Mouse (Mus musculus) brown adipose tissue, adult 24 weeks (tissue): ENCODE measurements around the gene Pfkfb4. TPM values are rescaled to one million over a fixed set of nuclear protein-coding genes. Genes with fewer than 3 reads are reported as not detected.

ENCODE experiments used
- H3K27ac ChIP-seq: fragments of 200-500 bp; replicated peaks from 2 replicates; pipeline ENCODE4 v1.5.1; 2012; ENCODE audit warnings: low read depth, mild to moderate bottlenecking, low read length
- H3K4me1 ChIP-seq: fragments of 200-500 bp; 2 replicates; pipeline ENCODE4 v1.6.1; 2012; ENCODE audit warnings: low read length, mixed read lengths; ENCODE audit not compliant: control insufficient read depth, insufficient read depth, insufficient read length
- H3K4me3 ChIP-seq: fragments of 200-500 bp; 2 replicates; pipeline ENCODE4 v1.5.1; 2012; ENCODE audit warnings: low read depth, mild to moderate bottlenecking, low read length, moderate library complexity; ENCODE audit not compliant: insufficient read depth
- polyA plus RNA-seq: library from polyadenylated mRNA; stranded (reverse); fragments of >200 nt; gene quantifications from 2 replicates; pipeline ENCODE4 v1.2.4, GENCODE M21; 2012; ENCODE audit not compliant: missing spikeins, insufficient read depth, insufficient read length

The Pfkfb4 gene
- polyA plus RNA-seq, 1 experiment, result 3.8 TPM

GRCm38 (mm10) chr9:109055271-109056030 is 63.9 kb downstream of the Pfkfb4 start:
- peak overlapping the region; percentile 53 for H3K4me3 ChIP-seq
- H3K27ac ChIP-seq, result peak overlapping the region; percentile 48
- no peaks in the 10 kb centered on the region; the same call in 1 of the 2 replicates for H3K4me1 ChIP-seq

DNA sequence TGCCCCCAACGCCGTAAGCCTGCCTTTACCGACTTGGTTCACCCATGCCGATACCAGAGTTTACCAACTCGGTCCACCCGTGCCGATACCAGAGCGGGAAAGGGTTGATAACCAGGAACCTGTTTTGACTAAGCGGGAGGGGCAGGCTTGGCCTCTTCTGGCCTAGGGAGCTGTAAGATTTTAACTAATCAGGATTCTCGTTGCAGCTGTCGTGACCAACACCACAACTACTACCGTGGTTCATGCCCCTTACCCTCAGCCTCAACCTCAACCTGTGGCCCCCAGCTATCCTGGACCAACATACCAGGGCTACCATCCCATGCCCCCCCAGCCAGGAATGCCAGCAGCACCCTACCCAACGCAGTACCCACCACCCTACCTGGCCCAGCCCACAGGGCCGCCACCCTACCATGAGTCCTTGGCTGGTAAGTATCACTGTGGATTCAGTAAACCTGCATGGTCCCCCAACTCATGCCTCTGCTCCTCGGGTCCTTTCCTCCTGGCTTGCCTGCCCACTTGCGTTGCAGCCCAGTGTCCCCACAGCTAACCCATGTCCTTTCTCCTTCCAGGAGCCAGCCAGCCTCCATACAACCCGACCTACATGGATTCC is 64.6 kb downstream of the Pfkfb4 start:
- H3K27ac ChIP-seq, result 0 out of 2 replicates have a peak overlapping the region, but pooled peaks have one; percentile 32
- no peaks in the 10 kb centered on the region; the same call in 1 of the 2 replicates for H3K4me1 ChIP-seq
- H3K4me3 ChIP-seq, result peak overlapping the region; percentile 0; the same call in 1 of the 2 replicates

- H3K27ac ChIP-seq, result peak overlapping the region; percentile 18
- no peaks in the 10 kb centered on the region; the same call in 1 of the 2 replicates for H3K4me1 ChIP-seq
- peak overlapping the region; percentile 8; the same call in 1 of the 2 replicates for H3K4me3 ChIP-seq
These were observed 65.3 kb downstream of the Pfkfb4 start for GRCm38 (mm10) chr9:109056916-109057315.

DNA sequence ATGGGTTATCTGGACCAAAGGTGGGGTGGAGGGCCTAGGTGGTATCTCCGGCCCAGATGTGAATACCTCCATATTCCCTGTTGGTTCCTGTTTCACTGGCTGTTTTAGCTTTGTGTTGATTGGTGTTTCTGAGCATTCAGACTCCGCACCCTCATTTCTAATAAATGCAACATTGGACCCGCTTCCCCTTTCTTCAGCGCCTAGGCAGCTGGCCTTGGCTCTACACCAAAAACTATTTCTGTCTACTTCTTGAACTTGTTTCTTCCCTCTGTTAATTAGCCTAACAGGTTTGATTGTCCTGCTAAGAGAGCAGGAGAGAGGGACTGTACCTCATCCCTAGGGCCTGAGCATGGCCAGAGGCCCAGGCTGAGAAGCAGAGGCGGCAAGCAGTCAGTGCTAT is 66.0 kb downstream of the Pfkfb4 start:
- Histone ChIP-seq H3K4me3 (peak overlapping the region; percentile 50), H3K27ac (peak overlapping the region; percentile 56), H3K4me1 (no peaks in the 10 kb centered on the region; the same call in 1 of the 2 replicates)

GRCm38 (mm10) chr9:109058006-109058765 is 66.6 kb downstream of the Pfkfb4 start:
- peak overlapping the region; percentile 50 for H3K4me3 ChIP-seq
- H3K4me1 ChIP-seq, result no peaks in the 10 kb centered on the region; the same call in 1 of the 2 replicates
- H3K27ac ChIP-seq, result peak overlapping the region; percentile 56

GRCm38 (mm10) chr9:109059136-109059903 is 67.7 kb downstream of the Pfkfb4 start, which contains the start of gene Trex1:
Gene Trex1, minus strand, starts transcription at chr9:109059734.
- Histone ChIP-seq H3K27ac (peak within 1 kb of the TSS; percentile 87), H3K4me1 (no peaks in the 10 kb centered on the region; the same call in 1 of the 2 replicates), H3K4me3 (peak within 1 kb of the TSS; percentile 56)

- Histone ChIP-seq H3K27ac (peak overlapping the region; percentile 44; the same call in 1 of the 2 replicates), H3K4me1 (no peaks in the 10 kb centered on the region; the same call in 1 of the 2 replicates), H3K4me3 (no peak overlapping the region)
These were observed 68.8 kb downstream of the Pfkfb4 start for GRCm38 (mm10) chr9:109060184-109060897.

DNA sequence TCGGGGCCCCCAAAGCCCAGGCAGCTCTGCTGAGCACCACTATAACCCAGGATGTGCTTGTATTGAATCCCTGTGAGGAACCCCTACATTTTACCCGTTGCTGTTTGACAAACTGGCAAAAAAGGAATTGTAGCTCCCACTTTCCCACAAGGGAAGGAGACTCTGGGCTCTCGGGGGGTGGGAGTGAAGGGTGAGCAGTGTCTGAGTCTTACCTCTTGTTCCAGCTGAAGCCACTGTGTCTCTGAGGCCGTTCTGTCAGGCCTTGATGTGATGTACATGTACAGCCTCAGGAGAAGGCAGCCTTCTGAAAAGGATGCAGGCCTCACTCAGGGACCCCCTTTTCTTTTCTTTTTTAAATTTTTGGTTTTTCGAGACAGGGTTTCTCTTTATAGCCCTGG is 69.3 kb downstream of the Pfkfb4 start:
- no peak overlapping the region for H3K4me3 ChIP-seq
- H3K4me1 ChIP-seq, result no peaks in the 10 kb centered on the region
- H3K27ac ChIP-seq, result no peak overlapping the region

DNA sequence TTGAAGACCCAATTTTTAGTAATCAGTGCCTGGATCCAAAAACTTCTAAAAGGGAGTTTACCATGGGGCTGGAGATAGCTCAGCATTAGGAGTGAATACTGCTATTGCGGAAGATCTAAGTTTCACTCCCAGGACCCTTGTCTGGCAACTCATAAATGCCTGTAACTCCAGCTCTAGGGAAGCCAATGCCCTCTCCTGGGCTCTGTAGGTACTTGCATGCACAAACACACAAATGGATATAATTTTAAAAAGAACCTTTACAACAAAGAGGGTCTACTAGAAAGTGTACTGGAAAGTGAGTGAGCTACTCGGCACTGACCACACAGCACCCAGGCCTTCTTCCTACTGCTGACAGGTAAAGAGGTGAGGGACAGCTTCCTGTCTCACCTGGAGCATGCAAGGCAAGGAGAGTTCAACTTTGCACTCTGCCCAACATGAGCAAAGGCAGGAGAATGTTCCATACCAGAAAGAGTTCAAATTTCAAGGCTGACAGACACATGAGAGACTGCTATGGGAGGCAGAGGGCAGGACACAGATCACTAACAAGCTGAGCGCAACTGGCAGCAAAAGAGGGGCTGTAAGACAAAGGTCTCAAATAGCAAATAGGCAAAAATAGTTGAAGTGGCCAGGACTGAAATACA is 76.6 kb downstream of the Pfkfb4 start:
- Histone ChIP-seq H3K27ac (no peak overlapping the region), H3K4me3 (no peak overlapping the region), H3K4me1 (0 out of 2 replicates have a peak, but pooled peaks cover 2% of the 10 kb centered on the region)

GRCm38 (mm10) chr9:109073661-109074573 is 82.3 kb downstream of the Pfkfb4 start, which contains the start of gene Atrip:
Gene Atrip, minus strand, starts transcription at chr9:109074124.
- Histone ChIP-seq H3K27ac (peak within 1 kb of the TSS; percentile 66), H3K4me3 (peak within 1 kb of the TSS; percentile 90), H3K4me1 (peaks cover 2% of the 10 kb centered on the region; the same call in 1 of the 2 replicates)

DNA sequence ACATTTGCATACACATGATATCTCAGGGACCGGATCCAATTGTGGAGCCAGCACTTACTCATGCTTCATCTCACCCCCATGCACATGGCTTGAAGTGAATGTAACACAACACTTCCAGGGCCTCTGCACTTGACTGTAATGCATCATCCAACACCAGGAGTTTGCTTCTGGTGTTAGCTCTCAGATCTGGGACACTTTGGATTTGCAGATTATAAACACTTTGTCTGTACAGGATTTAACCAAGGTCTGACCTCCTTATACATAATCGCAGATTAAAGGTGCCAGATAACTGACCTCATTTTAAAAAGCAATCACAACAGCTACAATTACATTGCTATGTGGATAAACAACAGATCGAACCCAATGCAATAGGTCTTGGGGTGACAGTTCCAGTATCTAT is 88.9 kb downstream of the Pfkfb4 start:
- Histone ChIP-seq H3K27ac (no peak overlapping the region), H3K4me1 (no peaks in the 10 kb centered on the region), H3K4me3 (no peak overlapping the region)

DNA sequence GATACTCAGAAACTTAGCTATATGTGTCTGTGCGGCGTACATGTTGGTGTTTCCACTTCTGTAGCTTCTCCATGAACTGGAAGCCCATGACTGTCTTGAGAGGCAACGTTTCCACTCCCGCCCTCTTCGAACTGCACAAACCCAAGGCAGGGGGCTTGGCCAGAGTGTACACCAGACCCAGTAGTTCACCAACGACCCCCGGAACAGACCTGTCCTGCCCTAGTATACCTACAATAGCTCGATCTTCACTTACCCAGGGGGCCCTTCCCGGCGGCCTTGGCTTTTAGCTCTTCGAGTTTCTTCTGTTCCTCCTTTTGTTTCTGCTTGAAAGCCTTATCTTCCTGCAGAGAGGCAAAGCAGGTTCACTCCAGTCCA is 90.2 kb downstream of the Pfkfb4 start:
- H3K4me1 ChIP-seq, result no peaks in the 10 kb centered on the region
- H3K4me3 ChIP-seq, result peak overlapping the region; percentile 78
- H3K27ac ChIP-seq, result peak overlapping the region; percentile 10; the same call in 1 of the 2 replicates
